Mouse (Mus musculus): ENCODE data around the gene Tex19.1.

GRCm38 (mm10) chr11:121192742-121193141 lies 46.8 kb downstream of the Tex19.1 start:
- no peak for TF ChIP-seq CTCF (IDR thresholded peaks at IDR 0.05; ENCODE audit: low read depth)
- TF ChIP-seq EP300 (IDR thresholded peaks at IDR 0.05; ENCODE audit: low read depth) = no peak

Measured in heart, postnatal 0 days (tissue).